Mouse (Mus musculus) CH12.LX (cell line): ENCODE data around the gene Gna15. TPM values are rescaled to one million over a fixed set of nuclear protein-coding genes. Genes with fewer than 3 reads are reported as not detected.

Experiments
- DNase-seq: peaks from one replicate; pipeline ENCODE4 v3.0.0-alpha.2; 2013; ENCODE audit errors: extremely low read depth
- H3K27ac ChIP-seq: 2 replicates; pipeline ENCODE4 v1.5.1; 2012; ENCODE audit warnings: low read depth, mild to moderate bottlenecking, control low read depth, moderate library complexity; ENCODE audit not compliant: insufficient read depth
- H3K27me3 ChIP-seq: replicated peaks from 2 replicates; pipeline ENCODE3; 2012; ENCODE audit warnings: inconsistent platforms
- H3K36me3 ChIP-seq, 2 experiments: replicated peaks in 1 of 2; 2 replicates each; pipeline versions ENCODE3 to v1.6.1; 2012; ENCODE audit warnings: inconsistent platforms in 1 of 2, low read length in 1 of 2, mild to moderate bottlenecking in 1 of 2, mixed read lengths in 1 of 2, moderate library complexity in 1 of 2; ENCODE audit not compliant: control insufficient read depth in 1 of 2, insufficient read depth in 1 of 2
- H3K4me1 ChIP-seq, 2 experiments: 2 replicates each; pipeline ENCODE4 v1.6.1; 2012; ENCODE audit warnings: inconsistent platforms in 1 of 2, moderate library complexity in 1 of 2; ENCODE audit not compliant: insufficient read depth in 2 of 2, control insufficient read depth in 1 of 2
- H3K4me2 ChIP-seq: 2 replicates; pipeline ENCODE4 v1.6.1; 2012; ENCODE audit warnings: low read depth, mild to moderate bottlenecking, control low read depth; ENCODE audit not compliant: poor library complexity, insufficient read depth, severe bottlenecking
- H3K4me3 ChIP-seq, 3 experiments: fragments of 150-350 bp in 1 of 3; sonication (generic) in 1 of 3; replicated peaks in 1 of 3; 2 replicates each; pipeline versions ENCODE3 to v1.5.1; 2011 to 2012; ENCODE audit warnings: low read depth in 2 of 3, low read length in 2 of 3, mild to moderate bottlenecking in 2 of 3, moderate library complexity in 2 of 3, control low read depth in 1 of 3, improper control_type of control experiment in 1 of 3, inconsistent platforms in 1 of 3, mixed read lengths in 1 of 3; ENCODE audit not compliant: poor library complexity in 1 of 3
- H3K79me2 ChIP-seq: replicated peaks from 2 replicates; pipeline ENCODE4 v1.6.1; 2012; ENCODE audit warnings: mild to moderate bottlenecking, moderate library complexity; ENCODE audit not compliant: control insufficient read depth, poor library complexity, insufficient read depth, severe bottlenecking; ENCODE audit errors: extremely low read depth
- H3K9ac ChIP-seq: 2 replicates; pipeline ENCODE4 v1.6.1; 2012; ENCODE audit warnings: low read depth, mild to moderate bottlenecking, control low read depth, moderate library complexity; ENCODE audit not compliant: insufficient read depth
- H3K9me3 ChIP-seq: replicated peaks from 2 replicates; pipeline ENCODE3; 2012; ENCODE audit warnings: low read length, inconsistent platforms, mixed read lengths
- BHLHE40 ChIP-seq: IDR thresholded peaks from 2 replicates; pipeline ENCODE4 v1.6.1; 2011; ENCODE audit warnings: mild to moderate bottlenecking, low read depth, low read length, improper control_type of control experiment
- CHD1 ChIP-seq: IDR thresholded peaks from 2 replicates; pipeline ENCODE4 v1.6.1; 2012; ENCODE audit warnings: low read depth, low read length, improper control_type of control experiment, inconsistent platforms
- CHD2 ChIP-seq: IDR thresholded peaks from 2 replicates; pipeline ENCODE4 v1.6.1; 2011; ENCODE audit warnings: low read length, improper control_type of control experiment
- CTCF ChIP-seq, 2 experiments: IDR thresholded peaks in 1 of 2; conservative IDR thresholded peaks in 1 of 2; 2 replicates each; pipeline ENCODE4 v1.5.1; 2011 to 2012; ENCODE audit warnings: low read depth in 2 of 2, low read length in 2 of 2, improper control_type of control experiment in 1 of 2, inconsistent platforms in 1 of 2, mild to moderate bottlenecking in 1 of 2, moderate library complexity in 1 of 2
- E2F4 ChIP-seq: IDR thresholded peaks from 2 replicates; pipeline ENCODE4 v1.6.1; 2011; ENCODE audit warnings: low read depth, low read length, improper control_type of control experiment; ENCODE audit not compliant: insufficient replicate concordance
- ELF1 ChIP-seq: IDR thresholded peaks from 2 replicates; pipeline ENCODE4 v1.6.1; 2014; ENCODE audit warnings: low read depth, mild to moderate bottlenecking, inconsistent platforms, low read length, improper control_type of control experiment
- EP300 ChIP-seq: IDR thresholded peaks from 2 replicates; pipeline ENCODE4 v1.6.1; 2011; ENCODE audit warnings: low read length, improper control_type of control experiment
- ETS1 ChIP-seq: conservative IDR thresholded peaks from 2 replicates; pipeline ENCODE4 v1.6.1; 2012; ENCODE audit warnings: low read depth, mild to moderate bottlenecking, inconsistent platforms, low read length, improper control_type of control experiment, moderate library complexity
- HCFC1 ChIP-seq: IDR thresholded peaks from 2 replicates; pipeline ENCODE4 v1.6.1; 2012; ENCODE audit warnings: low read depth, mild to moderate bottlenecking, inconsistent platforms, low read length, improper control_type of control experiment
- JUN ChIP-seq: IDR thresholded peaks from 2 replicates; pipeline ENCODE4 v1.6.1; 2011; ENCODE audit warnings: low read depth, mild to moderate bottlenecking, low read length, improper control_type of control experiment, moderate library complexity; ENCODE audit not compliant: insufficient read depth
- JUND ChIP-seq: conservative IDR thresholded peaks from 2 replicates; pipeline ENCODE4 v1.6.1; 2011; ENCODE audit warnings: low read depth, low read length, improper control_type of control experiment
- MAFK ChIP-seq: IDR thresholded peaks from 2 replicates; pipeline ENCODE4 v1.6.1; 2011; ENCODE audit warnings: low read length, improper control_type of control experiment; ENCODE audit not compliant: insufficient replicate concordance
- MAX ChIP-seq: IDR thresholded peaks from 2 replicates; pipeline ENCODE4 v1.6.1; 2011; ENCODE audit warnings: low read length, improper control_type of control experiment
- MYC ChIP-seq: IDR thresholded peaks from 2 replicates; pipeline ENCODE4 v1.6.1; 2011; ENCODE audit warnings: low read depth, mild to moderate bottlenecking, improper control_type of control experiment, low read length
- NRF1 ChIP-seq: IDR thresholded peaks from 2 replicates; pipeline ENCODE4 v1.6.1; 2014; ENCODE audit warnings: low read depth, mild to moderate bottlenecking, inconsistent platforms, low read length, improper control_type of control experiment, moderate library complexity
- PAX5 ChIP-seq: IDR thresholded peaks from 2 replicates; pipeline ENCODE4 v1.6.1; 2012; ENCODE audit warnings: low read length, inconsistent platforms, mixed read lengths
- POLR2AphosphoS2 ChIP-seq: IDR thresholded peaks from 2 replicates; pipeline ENCODE4 v1.6.1; 2011; ENCODE audit warnings: low read depth, low read length, improper control_type of control experiment
- RAD21 ChIP-seq: IDR thresholded peaks from 2 replicates; pipeline ENCODE4 v1.6.1; 2011; ENCODE audit warnings: low read depth, mild to moderate bottlenecking, low read length, improper control_type of control experiment, moderate library complexity
- SMC3 ChIP-seq: IDR thresholded peaks from 2 replicates; pipeline ENCODE4 v1.6.1; 2011; ENCODE audit warnings: low read depth, low read length, improper control_type of control experiment
- TBP ChIP-seq: conservative IDR thresholded peaks from 2 replicates; pipeline ENCODE4 v1.6.1; 2011; ENCODE audit warnings: low read depth, low read length, improper control_type of control experiment
- TCF12 ChIP-seq: IDR thresholded peaks from 2 replicates; pipeline ENCODE4 v1.6.1; 2014; ENCODE audit warnings: low read depth, mild to moderate bottlenecking, inconsistent platforms, low read length, improper control_type of control experiment
- USF1 ChIP-seq: IDR thresholded peaks from 2 replicates; pipeline ENCODE4 v1.6.1; 2014; ENCODE audit warnings: low read depth, mild to moderate bottlenecking, inconsistent platforms, low read length, improper control_type of control experiment
- USF2 ChIP-seq: conservative IDR thresholded peaks from 2 replicates; pipeline ENCODE4 v1.6.1; 2011; ENCODE audit warnings: low read depth, low read length, improper control_type of control experiment
- ZKSCAN1 ChIP-seq: IDR thresholded peaks from 2 replicates; pipeline ENCODE4 v1.6.1; 2012; ENCODE audit warnings: low read depth, inconsistent platforms, low read length, improper control_type of control experiment, borderline replicate concordance
- ZMIZ1 ChIP-seq: IDR thresholded peaks from 2 replicates; pipeline ENCODE4 v1.6.1; 2012; ENCODE audit warnings: low read depth, mild to moderate bottlenecking, inconsistent platforms, low read length, improper control_type of control experiment
- ZNF384 ChIP-seq: IDR thresholded peaks from 2 replicates; pipeline ENCODE4 v1.6.1; 2012; ENCODE audit warnings: low read depth, low read length, improper control_type of control experiment, inconsistent platforms
- dilution Hi-C: fragments of 300-500 bp; cut with MboI; formaldehyde crosslinking; loops from 2 replicates; pipeline ENCODE4 v1.14.3; 2020; ENCODE audit warnings: low sequenced_read_pairs; ENCODE audit not compliant: extremely low pct_unique_long_range_greater_than_20kb, extremely low pct_ligation_motif_present
- in situ Hi-C: fragments of 300-500 bp; cut with MboI; formaldehyde crosslinking; loops from 3 replicates; pipeline ENCODE4 v1.14.3; 2019; ENCODE audit warnings: low sequenced_read_pairs, low pct_ligation_motif_present, low pct_unique_long_range_greater_than_20kb, mixed read lengths
- polyA plus RNA-seq: library from polyadenylated mRNA; unstranded; fragments of >175 nt; gene quantifications from 2 replicates; pipeline ENCODE4 v1.2.1, GENCODE M21; 2012; ENCODE audit warnings: low read depth; ENCODE audit not compliant: insufficient read length
- total RNA-seq, 2 experiments: library from RNA; depleted of rRNA; stranded (reverse); fragments of 300-350 nt in 1 of 2; fragments of >200 nt in 1 of 2; gene quantifications; 2 replicates each; pipeline ENCODE4 v1.2.3; 2012 to 2014

The Gna15 gene
- total and polyA plus RNA-seq, 3 experiments, result 5.2 to 10.0 (median 5.2) TPM

GRCm38 (mm10) chr10:81565257-81566228, 41.5 kb upstream of the Gna15 start:
- Histone ChIP-seq H3K4me1 (peaks cover 5 to 8% of the 10 kb centered on the region in 2 experiments; a peak in 3 of 4 replicates), H3K9me3 (no peaks in the 10 kb centered on the region), H3K36me3 (peaks cover 8 to 25% of the 10 kb centered on the region in 2 experiments), H3K4me3 (no peak overlapping the region), H3K27me3 (peaks cover 87% of the 10 kb centered on the region), H3K4me2 (no peak overlapping the region), H3K79me2 (peaks cover 4% of the 10 kb centered on the region; the same call in 1 of the 2 replicates), H3K27ac (no peak overlapping the region), H3K9ac (no peak overlapping the region)
- dilution Hi-C loops (no loop called here), in situ Hi-C loops (no loop called here)
- TF ChIP-seq ELF1, result no peak
- TF ChIP-seq NRF1, result no peak
- TF ChIP-seq JUN, result no peak
- TF ChIP-seq EP300, result no peak
- no peak for TF ChIP-seq PAX5
- TF ChIP-seq MYC, result no peak
- TF ChIP-seq TBP, result no peak
- TF ChIP-seq RAD21, result no peak
- no peak for TF ChIP-seq ETS1
- TF ChIP-seq ZMIZ1, result no peak
- no peak for TF ChIP-seq JUND
- no peak for TF ChIP-seq ZKSCAN1
- no peak for TF ChIP-seq MAFK
- TF ChIP-seq POLR2AphosphoS2, result no peak
- TF ChIP-seq ZNF384, result no peak
- DNase-seq, result no peak

- H3K79me2 ChIP-seq, result peaks cover 12% of the 10 kb centered on the region; the same call in 1 of the 2 replicates
- in situ Hi-C loops (loop anchor here (5.0 kb wide), 1 partner anchor 38 kb away; the partner anchor contains the start of gene Tle6), dilution Hi-C loops (no loop called here)
- DNase-seq, result peak; percentile 46
- no peaks in the 10 kb centered on the region for H3K9me3 ChIP-seq
- H3K27me3 ChIP-seq, result peaks cover 84% of the 10 kb centered on the region
- peaks cover 5 to 8% of the 10 kb centered on the region in 2 experiments; a peak in 3 of 4 replicates for H3K4me1 ChIP-seq
- no peak overlapping the region for H3K4me2 ChIP-seq
- H3K36me3 ChIP-seq, result peaks cover 8 to 25% of the 10 kb centered on the region in 2 experiments
- no peak overlapping the region for H3K27ac ChIP-seq
- no peak overlapping the region for H3K9ac ChIP-seq
- no peak overlapping the region for H3K4me3 ChIP-seq
- TF ChIP-seq E2F4 (no peak), USF1 (no peak), CTCF (conservative IDR thresholded peaks at IDR 0.05 in 1 of 2, IDR thresholded peaks at IDR 0.05 in 1 of 2; ENCODE audit: low read depth in 2 of 2, low read length in 2 of 2) (peak; percentile 20 to 68; a peak in 2 of 4 replicates), SMC3 (peak; percentile 65), CHD1 (no peak), JUND (no peak), MYC (no peak), USF2 (no peak), EP300 (no peak), PAX5 (no peak), TCF12 (no peak), CHD2 (no peak), HCFC1 (no peak), BHLHE40 (no peak), ETS1 (no peak), RAD21 (peak; percentile 45), MAX (no peak), ZMIZ1 (no peak)
- TF ChIP-seq, all 38 proteins: peak for 3
Measured at GRCm38 (mm10) chr10:81564734-81565133, 40.7 kb upstream of the Gna15 start.
